Mouse (Mus musculus) E14TG2a.4 (cell line): ENCODE data around the gene Mtch1.

Experiments used
- CTCF ChIP-seq: conservative IDR thresholded peaks from 2 replicates; pipeline ENCODE4 v1.5.1; 2014; ENCODE audit warnings: low read length
- NANOG ChIP-seq: IDR thresholded peaks from 2 replicates; pipeline ENCODE4 v1.6.1; 2014; ENCODE audit warnings: borderline replicate concordance, low read length, mixed read lengths

DNA sequence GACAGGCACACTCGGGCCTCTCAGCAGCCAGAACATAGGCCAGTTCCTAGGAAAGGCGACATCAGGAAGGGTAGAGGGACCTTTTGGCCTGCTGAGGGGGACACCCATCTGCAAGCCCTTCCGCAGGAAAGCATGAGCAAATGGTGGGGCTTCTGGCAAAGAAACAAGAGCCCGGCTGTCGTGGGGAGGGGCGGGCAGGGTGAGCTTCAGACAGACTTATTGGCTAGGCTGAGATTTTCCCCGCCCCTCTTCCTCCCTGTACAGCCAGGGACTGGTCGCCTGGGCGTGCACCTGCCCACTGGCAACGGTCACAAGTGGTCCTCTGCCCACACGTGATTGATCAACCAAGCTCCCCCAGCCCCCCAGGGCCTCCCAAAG, 8.7 kb upstream of the Mtch1 start:
- TF ChIP-seq CTCF = no peak
- no peak for TF ChIP-seq NANOG
